Mouse (Mus musculus) lung, postnatal 0 days (tissue): Measurements from ENCODE around the gene Adk.

Experiments used
- CTCF ChIP-seq: IDR thresholded peaks from 2 replicates; pipeline ENCODE4 v1.5.1; 2016; ENCODE audit warnings: antibody characterized with exemption, mild to moderate bottlenecking
- EP300 ChIP-seq: IDR thresholded peaks from 2 replicates; pipeline ENCODE4 v1.6.1; 2016; ENCODE audit warnings: antibody characterized with exemption, mild to moderate bottlenecking, control low read depth

DNA sequence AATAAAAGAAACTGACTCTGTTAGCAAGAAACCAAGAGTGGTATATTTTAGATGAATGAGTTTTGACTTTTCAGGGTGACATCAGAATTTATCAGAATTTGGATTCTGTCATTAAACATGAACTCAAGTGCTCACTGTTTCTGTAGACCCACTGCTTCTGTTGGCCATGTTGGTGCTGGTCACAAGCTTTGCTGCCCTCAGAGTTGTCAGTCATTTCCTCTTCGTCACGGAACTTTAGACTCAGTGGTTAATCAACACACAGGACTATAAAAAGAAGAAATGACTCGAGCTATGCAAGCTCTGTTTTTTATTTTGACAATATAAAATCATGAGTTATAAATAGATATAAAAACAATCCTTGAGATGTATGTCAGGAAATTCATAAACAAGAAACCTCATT, 228.1 kb downstream of the Adk start:
- TF ChIP-seq CTCF: no peak
- no peak for TF ChIP-seq EP300
